Mouse (Mus musculus): Measurements from ENCODE around the gene Pias1. TPM values are rescaled to one million over a fixed set of nuclear protein-coding genes. Genes with fewer than 3 reads are reported as not detected.

Pias1 gene
- total RNA-seq, 2 experiments from 2014 or later, result 63.6 to 70.2 TPM

GRCm38 (mm10) chr9:62857216-62857615, 130.5 kb downstream of the Pias1 start:
- DNase-seq, result no peak

DNA sequence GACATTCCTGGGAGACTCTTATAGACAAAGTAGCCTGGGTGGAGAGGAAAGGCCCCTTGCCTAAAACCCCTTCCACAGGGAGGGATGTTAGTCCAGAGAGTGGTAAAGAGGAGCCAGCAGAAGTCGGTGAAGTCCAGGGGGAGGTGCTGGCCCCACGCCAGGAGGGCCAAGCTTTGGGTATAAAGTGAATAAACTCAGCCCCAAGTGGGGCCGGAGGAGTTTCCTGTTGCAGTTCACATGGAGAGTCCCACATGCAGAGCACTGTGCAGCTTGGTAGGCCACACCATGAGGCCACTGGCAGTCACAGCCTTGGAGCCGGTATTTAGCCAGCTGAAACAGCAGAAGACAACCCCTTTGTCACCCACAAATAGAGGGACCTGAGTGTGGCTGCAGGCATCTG, 133.2 kb downstream of the Pias1 start:
- DNase-seq, result no peak

GRCm38 (mm10) chr9:62851571-62851970, 136.2 kb downstream of the Pias1 start:
- no peak for DNase-seq

- DNase-seq, result peak in 1 of 2 experiments; percentile 23
Measured at GRCm38 (mm10) chr9:62848641-62849040, 139.1 kb downstream of the Pias1 start.

DNA sequence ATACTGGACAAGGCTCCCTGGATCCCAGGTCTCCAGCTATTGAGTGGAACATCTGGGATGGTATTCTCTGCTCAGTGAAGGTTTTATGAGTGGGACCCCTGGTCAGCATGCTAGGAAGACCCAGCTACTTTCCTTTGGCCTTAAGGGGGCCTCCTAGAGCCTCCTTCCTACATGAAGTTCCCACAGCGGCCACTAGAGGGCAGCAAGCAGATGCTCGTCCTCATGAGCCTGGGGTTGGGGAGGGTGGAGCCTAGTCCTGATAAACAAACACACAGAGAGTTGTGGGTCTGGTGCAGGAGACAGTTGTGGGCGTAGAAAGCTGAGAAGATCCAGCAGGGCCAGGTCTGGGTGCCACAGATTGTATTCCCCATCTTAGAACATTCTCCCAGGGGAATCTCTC, 140.0 kb downstream of the Pias1 start:
- DNase-seq, result peak; percentile 79 to 86

- DNase-seq, result no peak
Measured at GRCm38 (mm10) chr9:62844461-62844860, 143.3 kb downstream of the Pias1 start.

DNA sequence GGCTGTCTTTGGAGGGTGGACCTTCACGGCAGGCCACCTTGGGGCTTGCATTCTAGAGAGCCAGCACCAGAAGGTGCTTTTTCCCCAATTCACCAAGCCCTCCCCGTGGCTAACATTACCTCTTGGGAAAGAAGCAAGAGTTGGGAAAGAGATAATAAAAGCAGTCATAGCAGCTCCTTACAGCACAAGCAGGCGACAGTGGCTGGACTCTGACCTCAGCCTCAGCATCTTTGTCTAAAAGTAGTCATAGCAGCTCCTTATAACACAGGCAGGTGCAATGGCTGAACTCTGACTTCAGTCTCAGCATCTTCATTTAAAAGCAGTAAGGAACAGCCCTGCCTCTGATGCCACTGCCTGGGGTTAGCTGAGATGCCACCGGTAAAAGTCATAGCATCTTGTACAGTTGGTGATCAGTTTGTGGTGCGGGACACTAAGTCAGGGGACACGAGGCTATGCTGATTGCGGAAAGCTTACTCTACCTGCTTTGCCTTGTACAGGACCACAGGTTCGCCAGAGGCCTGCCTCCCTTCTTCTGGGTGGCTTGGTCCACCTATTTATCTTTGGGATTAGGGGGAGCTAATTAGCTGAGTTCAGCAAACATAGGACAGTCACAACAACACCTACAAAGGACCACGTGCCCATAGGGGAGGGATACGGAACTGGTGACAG, 144.2 kb downstream of the Pias1 start:
- DNase-seq, result no peak

GRCm38 (mm10) chr9:62839172-62839770, 148.5 kb downstream of the Pias1 start:
- DNase-seq, result peak in 1 of 2 experiments; percentile 12

DNA sequence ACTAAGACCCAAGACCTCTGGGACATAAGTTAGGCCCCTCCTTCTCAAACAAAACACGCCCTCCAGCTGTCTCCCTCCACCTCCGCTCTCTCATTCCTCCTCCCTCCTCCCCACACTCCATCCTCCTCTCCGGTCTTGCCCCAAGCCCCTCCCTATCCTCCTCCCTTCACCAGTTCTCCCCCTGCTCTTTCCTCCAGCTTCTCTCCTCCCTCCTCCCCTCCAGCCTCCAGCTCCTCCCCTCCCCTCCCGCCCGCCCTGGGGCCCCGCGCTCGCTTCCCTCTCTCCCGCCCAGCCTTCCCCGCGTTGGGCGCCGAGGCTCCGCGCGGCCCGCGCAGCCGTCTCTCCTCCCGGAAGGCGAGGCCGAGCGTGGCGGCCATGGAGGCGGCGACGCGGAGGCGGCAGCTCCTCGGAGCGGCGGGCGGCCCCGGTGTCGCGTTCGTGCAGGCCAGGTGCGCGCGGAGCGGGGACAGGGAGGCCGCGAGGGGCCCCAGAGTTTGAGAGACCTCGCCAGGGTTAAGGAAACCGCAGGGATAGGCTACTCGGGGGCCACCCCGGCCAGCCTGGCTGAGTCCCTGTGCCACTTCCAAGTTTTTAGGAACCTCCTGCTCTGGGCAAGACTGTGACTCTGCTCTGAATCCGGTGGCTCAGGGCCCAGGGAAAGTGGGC, 149.1 kb downstream of the Pias1 start, which contains the start of gene Cln6:
TSS of gene Cln6 (plus strand) at position 280 of the 666 bp plus-strand sequence.
- DNase-seq, result peak; percentile 62 to 64

DNA sequence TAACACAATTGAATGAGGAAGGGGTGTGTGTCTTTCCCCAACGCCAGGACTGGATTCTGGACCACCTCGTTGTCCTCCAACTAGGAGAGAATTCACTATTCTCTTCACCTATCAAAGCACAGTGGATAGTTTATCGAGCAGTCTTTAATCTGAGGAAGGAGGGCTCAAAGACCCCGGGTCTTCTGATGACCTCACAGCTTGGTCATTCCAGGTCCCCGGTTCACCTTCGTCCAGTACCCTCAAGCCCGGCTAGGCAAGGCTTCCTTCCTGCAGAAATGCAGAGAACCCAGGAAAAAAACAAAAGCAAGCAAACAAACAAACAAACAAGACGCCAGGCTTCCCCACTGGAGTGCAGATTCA, 149.6 kb downstream of the Pias1 start:
- DNase-seq, result no peak

DNA sequence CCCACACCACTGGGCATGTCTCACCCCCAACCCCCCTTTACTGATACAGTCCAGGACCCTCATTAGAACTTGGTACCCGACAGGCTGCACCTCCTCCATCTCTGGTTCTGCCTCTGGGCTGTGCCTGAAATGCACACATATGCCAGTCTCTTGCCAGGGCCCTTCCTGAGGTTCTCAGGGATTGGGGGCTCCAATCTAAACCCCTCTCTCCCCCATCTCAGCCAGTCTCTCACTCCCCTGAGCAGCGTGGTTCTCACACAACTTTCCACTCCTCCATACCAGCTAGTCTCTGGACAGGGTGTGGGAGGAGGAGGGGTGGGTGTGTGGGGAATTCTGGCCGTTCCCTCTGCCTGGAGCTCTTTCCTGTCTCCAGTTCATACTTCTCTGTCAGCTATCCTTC, 150.1 kb downstream of the Pias1 start:
- no peak for DNase-seq

DNA sequence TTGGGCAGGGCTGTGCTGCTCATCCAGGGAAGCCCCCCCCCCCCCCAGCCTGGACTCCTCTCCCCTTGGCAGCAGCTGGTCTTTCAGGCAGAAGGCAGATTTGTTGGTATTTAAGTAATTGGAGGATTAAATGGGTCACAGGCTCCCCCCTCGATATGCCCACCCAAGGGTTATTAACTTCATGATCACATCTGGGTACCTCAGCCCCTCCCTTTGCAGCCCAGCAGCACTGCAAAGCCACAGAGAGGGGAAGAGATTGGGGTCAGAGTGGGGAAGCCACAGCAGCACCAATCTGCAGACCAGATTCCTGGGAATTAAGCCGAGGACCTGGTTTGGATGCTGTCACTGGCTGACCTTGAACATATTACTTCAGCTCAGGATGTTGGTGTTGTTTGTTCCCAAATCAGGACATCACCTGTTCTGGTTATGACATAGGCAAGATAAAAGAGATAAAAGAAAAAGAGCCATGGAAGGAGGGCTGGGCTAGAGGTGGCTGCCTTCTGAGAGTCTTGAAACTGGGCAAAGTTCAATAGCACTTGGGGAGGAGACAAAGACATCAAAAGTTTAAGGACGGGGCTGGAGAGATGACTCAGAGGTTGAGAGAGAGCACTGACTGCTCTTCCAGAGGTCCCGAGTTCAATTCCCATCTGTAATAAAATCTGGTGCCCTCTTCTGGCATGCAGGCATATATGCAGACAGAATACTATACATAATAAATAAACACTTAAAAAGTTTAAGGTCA, 151.8 kb downstream of the Pias1 start:
- DNase-seq, result no peak

DNA sequence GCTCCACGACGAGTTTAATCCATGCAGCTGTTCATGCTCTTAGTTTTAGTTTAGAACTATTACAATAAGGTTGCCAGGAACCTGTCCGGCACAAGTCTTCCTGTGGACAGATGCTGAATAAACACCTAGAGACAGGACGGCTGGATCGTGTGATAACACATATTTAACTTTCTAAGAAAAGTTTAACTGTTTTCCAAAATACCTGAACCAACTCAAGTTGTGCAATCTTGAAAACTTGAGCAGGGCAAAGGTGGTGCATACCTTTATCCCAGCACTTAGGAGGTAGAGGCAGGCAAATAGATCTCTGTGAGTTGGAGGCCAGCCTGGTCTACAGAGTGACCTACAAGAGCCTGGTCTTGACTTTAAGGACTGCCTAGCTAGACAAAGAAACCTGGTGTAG, 152.8 kb downstream of the Pias1 start:
- no peak for DNase-seq

- no peak for DNase-seq
Measured at GRCm38 (mm10) chr9:62829877-62830276, 157.8 kb downstream of the Pias1 start.

DNA sequence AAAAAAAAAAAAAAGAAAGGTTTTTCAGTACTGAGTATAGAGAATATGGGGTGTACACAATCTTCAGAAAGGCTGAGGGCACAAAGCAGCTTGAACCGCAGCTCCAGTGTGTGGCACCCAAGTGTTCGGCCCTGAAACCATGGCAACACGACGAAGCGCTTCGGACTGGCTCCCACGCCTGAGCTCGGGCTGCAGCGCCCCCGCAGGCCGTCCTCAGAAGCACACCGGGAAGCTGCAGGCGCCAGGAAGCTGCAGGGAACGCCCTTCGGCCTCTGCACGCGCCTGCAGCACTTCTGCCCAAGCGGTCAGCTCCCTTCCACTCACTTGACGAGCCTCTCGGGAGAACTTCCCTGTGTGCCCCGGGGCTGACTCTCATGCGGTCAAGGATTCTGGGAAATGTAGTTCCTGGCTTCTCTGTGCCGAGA, 159.1 kb downstream of the Pias1 start:
- DNase-seq, result peak; percentile 93

Other genes with a start within 250 kb of the Pias1 start
- gene Fem1b, start 176.0 kb downstream of the Pias1 start, total RNA-seq (2021), result 100 to 1,000 TPM in 1 of 2 experiments, 10 to 100 TPM in 1; 98.4 to 102 TPM
- gene Cln6, start 149.1 kb downstream of the Pias1 start, total RNA-seq (2021), result 10 to 100 TPM in 1 of 2 experiments, 1 to 10 TPM in 1; 9.2 to 10.3 TPM
- 1 to 10 TPM; 1.1 to 2.5 TPM for gene Calml4, start 129.8 kb downstream of the Pias1 start, total RNA-seq (2021)
- gene Skor1, start 161.0 kb upstream of the Pias1 start, total RNA-seq (2021), result under 1 TPM; 0.10 to 0.15 TPM